Mouse (Mus musculus): ENCODE measurements at regions not wholly inside any gene's neighbourhood (a gene's known extent, or its start where the extent isn't known, plus 50 kb on each side); places are given as distances from the start of the nearest gene placed in this dataset.

GRCm38 (mm10) chr14:104610378-104610777, 87.9 kb upstream of the Rnf219 start:
- TF ChIP-seq POLR2AphosphoS2 (IDR thresholded peaks at IDR 0.05; ENCODE audit: insufficient read length, low read depth) (no peak), POLR2A (IDR thresholded peaks at IDR 0.05; ENCODE audit: insufficient read length, low read depth) (no peak), MAX (IDR thresholded peaks at IDR 0.05; ENCODE audit: low read depth) (no peak), USF1 (IDR thresholded peaks at IDR 0.05; ENCODE audit: low read depth) (no peak), REST (IDR thresholded peaks at IDR 0.05; ENCODE audit: insufficient read depth, insufficient read length) (no peak), MYOD1 (IDR thresholded peaks at IDR 0.05; ENCODE audit: control insufficient read depth in 1 of 3, insufficient read length in 2 of 3, low read depth in 2 of 3) (no peak)

Measured in myocyte (in vitro differentiated cells).